Mouse (Mus musculus) ES-E14 (cell line): ENCODE results near the gene Sesn1.

Experiments used
- CHD2 ChIP-seq: IDR thresholded peaks from 2 replicates; pipeline ENCODE4 v1.6.1; 2014; ENCODE audit warnings: mild to moderate bottlenecking, low read depth, low read length, inconsistent platforms
- HCFC1 ChIP-seq: IDR thresholded peaks from 2 replicates; pipeline ENCODE4 v1.6.1; 2012; ENCODE audit warnings: low read length, inconsistent platforms, borderline replicate concordance; ENCODE audit not compliant: insufficient read depth
- ZC3H11A ChIP-seq: IDR thresholded peaks from 2 replicates; pipeline ENCODE4 v1.6.1; 2012; ENCODE audit warnings: low read depth, mild to moderate bottlenecking, inconsistent platforms, low read length, borderline replicate concordance

GRCm38 (mm10) chr10:41820401-41820800 lies 10.7 kb downstream of the Sesn1 start:
- TF ChIP-seq CHD2 (no peak), HCFC1 (no peak), ZC3H11A (no peak)
